Mouse (Mus musculus): ENCODE results near the gene Amhr2. TPM values are rescaled to one million over a fixed set of nuclear protein-coding genes. Genes with fewer than 3 reads are reported as not detected.

Amhr2 gene
- under 1 TPM; 0.19 to 1.00 (median 0.63) TPM for total RNA-seq (2022)

- no peak for DNase-seq (ENCODE audit: low spot score)
These were observed at the start of gene Amhr2 for GRCm38 (mm10) chr15:102445146-102445545. Gene Amhr2 (plus strand): TSS chr15:102445367.

GRCm38 (mm10) chr15:102398629-102399028 lies 46.5 kb upstream of the Amhr2 start:
- DNase-seq (ENCODE audit: low spot score) = no peak

GRCm38 (mm10) chr15:102399229-102400221 lies 45.6 kb upstream of the Amhr2 start:
- peak; percentile 95 for DNase-seq (ENCODE audit: low spot score)

- no peak for DNase-seq (ENCODE audit: low spot score)
These were observed 44.6 kb upstream of the Amhr2 start for GRCm38 (mm10) chr15:102400476-102401045.

GRCm38 (mm10) chr15:102401278-102401677 lies 43.9 kb upstream of the Amhr2 start:
- DNase-seq (ENCODE audit: low spot score) = no peak

GRCm38 (mm10) chr15:102402210-102402609 lies 43.0 kb upstream of the Amhr2 start:
- no peak for DNase-seq (ENCODE audit: low spot score)

GRCm38 (mm10) chr15:102404608-102405488 lies 40.3 kb upstream of the Amhr2 start:
- DNase-seq (ENCODE audit: low spot score) = no peak

GRCm38 (mm10) chr15:102405489-102406195 lies 39.5 kb upstream of the Amhr2 start, which contains the start of gene Sp1:
Gene Sp1 (plus strand): TSS chr15:102406143.
- DNase-seq (ENCODE audit: low spot score) = peak; percentile 100

- DNase-seq (ENCODE audit: low spot score) = peak; percentile 77
These were observed 38.8 kb upstream of the Amhr2 start for GRCm38 (mm10) chr15:102406196-102406911.

- no peak for DNase-seq (ENCODE audit: low spot score)
These were observed 38.1 kb upstream of the Amhr2 start for GRCm38 (mm10) chr15:102406912-102407580.

- DNase-seq (ENCODE audit: low spot score) = no peak
These were observed 37.2 kb upstream of the Amhr2 start for GRCm38 (mm10) chr15:102407681-102408557.

GRCm38 (mm10) chr15:102408558-102409130 lies 36.5 kb upstream of the Amhr2 start:
- DNase-seq (ENCODE audit: low spot score) = no peak

- no peak for DNase-seq (ENCODE audit: low spot score)
These were observed 35.9 kb upstream of the Amhr2 start for GRCm38 (mm10) chr15:102409286-102409685.

- no peak for DNase-seq (ENCODE audit: low spot score)
These were observed 34.1 kb upstream of the Amhr2 start for GRCm38 (mm10) chr15:102411077-102411476.

- no peak for DNase-seq (ENCODE audit: low spot score)
These were observed 31.5 kb upstream of the Amhr2 start for GRCm38 (mm10) chr15:102413687-102414086.

- DNase-seq (ENCODE audit: low spot score) = no peak
These were observed 27.6 kb upstream of the Amhr2 start for GRCm38 (mm10) chr15:102417524-102417923.

GRCm38 (mm10) chr15:102420986-102421385 lies 24.2 kb upstream of the Amhr2 start:
- DNase-seq (ENCODE audit: low spot score) = no peak

GRCm38 (mm10) chr15:102421437-102421836 lies 23.7 kb upstream of the Amhr2 start:
- DNase-seq (ENCODE audit: low spot score) = peak; percentile 69
